Mouse (Mus musculus): ENCODE results near the gene Polr3f. TPM values are rescaled to one million over a fixed set of nuclear protein-coding genes. Genes with fewer than 3 reads are reported as not detected.
A peak's percentile ranks its signal among the peaks of the same experiment; 100 is the strongest.

Polr3f gene
- polyA plus RNA-seq (2011; ENCODE audit: insufficient read depth, insufficient read length, low replicate concordance, missing spikeins), result 5.1 and 7.3 TPM in 2 replicates

- peak within 1 kb of the TSS; percentile 78 for H3K27ac ChIP-seq (ENCODE audit: control insufficient read depth, insufficient read depth, low read depth, low read length, poor library complexity)
- H3K4me3 ChIP-seq (replicated peaks; ENCODE audit: control insufficient read depth, low read depth, low read length), result peak within 1 kb of the TSS; percentile 69
- H3K4me1 ChIP-seq (ENCODE audit: control insufficient read depth, insufficient read depth, low read length), result peaks cover 2% of the 10 kb centered on the region; the same call in 1 of the 2 replicates
- under 1% methylated on average over 56 of the region's 56 CpGs for WGBS
- TF ChIP-seq CTCF (IDR thresholded peaks at IDR 0.05; ENCODE audit: control insufficient read depth, insufficient read depth, low read length) (no peak), POLR2A (IDR thresholded peaks at IDR 0.05; ENCODE audit: borderline replicate concordance, control insufficient read depth, low read depth, low read length) (peak; percentile 65; the same call in 1 of the 2 replicates)
Measured at GRCm38 (mm10) chr2:144526981-144527820, at the start of gene Polr3f, which contains the start of gene Dzank1. Polr3f (plus strand) TSS chr2:144527718. Dzank1 (minus strand) TSS chr2:144527414.

GRCm38 (mm10) chr2:144479421-144479820, 48.1 kb upstream of the Polr3f start:
- no peak overlapping the region for H3K4me3 ChIP-seq (replicated peaks; ENCODE audit: control insufficient read depth, low read depth, low read length)
- WGBS, result 77% methylated on average over 2 of the region's 2 CpGs
- TF ChIP-seq CTCF (IDR thresholded peaks at IDR 0.05; ENCODE audit: control insufficient read depth, insufficient read depth, low read length) (no peak), POLR2A (IDR thresholded peaks at IDR 0.05; ENCODE audit: borderline replicate concordance, control insufficient read depth, low read depth, low read length) (no peak)

GRCm38 (mm10) chr2:144484084-144484483, 43.4 kb upstream of the Polr3f start:
- no peak overlapping the region for H3K4me3 ChIP-seq (replicated peaks; ENCODE audit: control insufficient read depth, low read depth, low read length)
- no peaks in the 10 kb centered on the region; the same call in 1 of the 2 replicates for H3K4me1 ChIP-seq (ENCODE audit: control insufficient read depth, insufficient read depth, low read length)
- TF ChIP-seq POLR2A (IDR thresholded peaks at IDR 0.05; ENCODE audit: borderline replicate concordance, control insufficient read depth, low read depth, low read length) (no peak), CTCF (IDR thresholded peaks at IDR 0.05; ENCODE audit: control insufficient read depth, insufficient read depth, low read length) (no peak)
- WGBS, result 54% methylated on average over 1 of the region's 1 CpGs
- no peak overlapping the region for H3K27ac ChIP-seq (ENCODE audit: control insufficient read depth, insufficient read depth, low read depth, low read length, poor library complexity)

More at GRCm38 (mm10) chr2:144479421-144479820, 48.1 kb upstream of the Polr3f start:
- H3K27ac ChIP-seq (ENCODE audit: control insufficient read depth, insufficient read depth, low read depth, low read length, poor library complexity), result no peak overlapping the region
- no peaks in the 10 kb centered on the region; the same call in 1 of the 2 replicates for H3K4me1 ChIP-seq (ENCODE audit: control insufficient read depth, insufficient read depth, low read length)

- Histone ChIP-seq H3K27ac (ENCODE audit: control insufficient read depth, insufficient read depth, low read depth, low read length, poor library complexity) (no peak overlapping the region), H3K4me1 (ENCODE audit: control insufficient read depth, insufficient read depth, low read length) (no peaks in the 10 kb centered on the region), H3K4me3 (replicated peaks; ENCODE audit: control insufficient read depth, low read depth, low read length) (no peak overlapping the region)
- TF ChIP-seq CTCF (IDR thresholded peaks at IDR 0.05; ENCODE audit: control insufficient read depth, insufficient read depth, low read length), result no peak
- TF ChIP-seq POLR2A (IDR thresholded peaks at IDR 0.05; ENCODE audit: borderline replicate concordance, control insufficient read depth, low read depth, low read length), result no peak
- WGBS, result 77% methylated on average over 7 of the region's 7 CpGs
Measured at GRCm38 (mm10) chr2:144485439-144485838, 42.1 kb upstream of the Polr3f start.

GRCm38 (mm10) chr2:144487476-144487875, 40.0 kb upstream of the Polr3f start:
- 71% methylated on average over 6 of the region's 6 CpGs for WGBS
- TF ChIP-seq CTCF (IDR thresholded peaks at IDR 0.05; ENCODE audit: control insufficient read depth, insufficient read depth, low read length), result no peak
- TF ChIP-seq POLR2A (IDR thresholded peaks at IDR 0.05; ENCODE audit: borderline replicate concordance, control insufficient read depth, low read depth, low read length), result no peak
- Histone ChIP-seq H3K4me3 (replicated peaks; ENCODE audit: control insufficient read depth, low read depth, low read length) (no peak overlapping the region), H3K27ac (ENCODE audit: control insufficient read depth, insufficient read depth, low read depth, low read length, poor library complexity) (no peak overlapping the region), H3K4me1 (ENCODE audit: control insufficient read depth, insufficient read depth, low read length) (no peaks in the 10 kb centered on the region)

- no peaks in the 10 kb centered on the region for H3K4me1 ChIP-seq (ENCODE audit: control insufficient read depth, insufficient read depth, low read length)
- H3K4me3 ChIP-seq (replicated peaks; ENCODE audit: control insufficient read depth, low read depth, low read length), result no peak overlapping the region
- 81% methylated on average over 5 of the region's 5 CpGs for WGBS
- no peak for TF ChIP-seq POLR2A (IDR thresholded peaks at IDR 0.05; ENCODE audit: borderline replicate concordance, control insufficient read depth, low read depth, low read length)
- TF ChIP-seq CTCF (IDR thresholded peaks at IDR 0.05; ENCODE audit: control insufficient read depth, insufficient read depth, low read length), result no peak
- H3K27ac ChIP-seq (ENCODE audit: control insufficient read depth, insufficient read depth, low read depth, low read length, poor library complexity), result no peak overlapping the region
Measured at GRCm38 (mm10) chr2:144489342-144489741, 38.2 kb upstream of the Polr3f start.

- H3K4me3 ChIP-seq (replicated peaks; ENCODE audit: control insufficient read depth, low read depth, low read length), result no peak overlapping the region
- TF ChIP-seq POLR2A (IDR thresholded peaks at IDR 0.05; ENCODE audit: borderline replicate concordance, control insufficient read depth, low read depth, low read length) (no peak), CTCF (IDR thresholded peaks at IDR 0.05; ENCODE audit: control insufficient read depth, insufficient read depth, low read length) (no peak)
- H3K27ac ChIP-seq (ENCODE audit: control insufficient read depth, insufficient read depth, low read depth, low read length, poor library complexity), result no peak overlapping the region
- H3K4me1 ChIP-seq (ENCODE audit: control insufficient read depth, insufficient read depth, low read length), result no peaks in the 10 kb centered on the region
- WGBS, result 81% methylated on average over 6 of the region's 6 CpGs
Measured at GRCm38 (mm10) chr2:144502134-144502533, 25.4 kb upstream of the Polr3f start.

- Histone ChIP-seq H3K4me1 (ENCODE audit: control insufficient read depth, insufficient read depth, low read length) (no peaks in the 10 kb centered on the region), H3K4me3 (replicated peaks; ENCODE audit: control insufficient read depth, low read depth, low read length) (no peak overlapping the region), H3K27ac (ENCODE audit: control insufficient read depth, insufficient read depth, low read depth, low read length, poor library complexity) (no peak overlapping the region)
- 64% methylated on average over 3 of the region's 3 CpGs for WGBS
- TF ChIP-seq POLR2A (IDR thresholded peaks at IDR 0.05; ENCODE audit: borderline replicate concordance, control insufficient read depth, low read depth, low read length) (no peak), CTCF (IDR thresholded peaks at IDR 0.05; ENCODE audit: control insufficient read depth, insufficient read depth, low read length) (no peak)
Measured at GRCm38 (mm10) chr2:144514619-144515018, 12.9 kb upstream of the Polr3f start.

Measured in bone marrow, adult 2 months (tissue).